Mouse (Mus musculus) Muller cell, postnatal 12 days (primary cell): Measurements from ENCODE around the gene Thrb.

Experiments
- DNase-seq: peaks from one replicate; pipeline ENCODE4 v3.0.0-alpha.2; 2015; ENCODE audit errors: inconsistent ontology term

Gene Thrb

GRCm38 (mm10) chr14:17784207-17784806, 124.2 kb downstream of the Thrb start:
- DNase-seq = no peak

- no peak for DNase-seq
Measured at GRCm38 (mm10) chr14:17785370-17785769, 125.3 kb downstream of the Thrb start.

GRCm38 (mm10) chr14:17786249-17786648, 126.2 kb downstream of the Thrb start:
- DNase-seq = no peak

GRCm38 (mm10) chr14:17803934-17804602, 144.0 kb downstream of the Thrb start:
- no peak for DNase-seq

- DNase-seq = no peak
Measured at GRCm38 (mm10) chr14:17811051-17811450, 151.0 kb downstream of the Thrb start.

- no peak for DNase-seq
Measured at GRCm38 (mm10) chr14:17812414-17812813, 152.4 kb downstream of the Thrb start.

GRCm38 (mm10) chr14:17815103-17815502, 155.0 kb downstream of the Thrb start:
- no peak for DNase-seq

GRCm38 (mm10) chr14:17818086-17818485, 158.0 kb downstream of the Thrb start:
- DNase-seq = no peak

- no peak for DNase-seq
Measured at GRCm38 (mm10) chr14:17822754-17823153, 162.7 kb downstream of the Thrb start.

GRCm38 (mm10) chr14:17827401-17827800, 167.3 kb downstream of the Thrb start:
- DNase-seq = peak; percentile 33

GRCm38 (mm10) chr14:17835738-17836137, 175.7 kb downstream of the Thrb start:
- no peak for DNase-seq

GRCm38 (mm10) chr14:17836766-17837165, 176.7 kb downstream of the Thrb start:
- no peak for DNase-seq

- DNase-seq = no peak
Measured at GRCm38 (mm10) chr14:17845003-17845697, 185.1 kb downstream of the Thrb start.

GRCm38 (mm10) chr14:17845871-17846270, 185.8 kb downstream of the Thrb start:
- DNase-seq = no peak

GRCm38 (mm10) chr14:17846700-17847099, 186.6 kb downstream of the Thrb start:
- DNase-seq = no peak

GRCm38 (mm10) chr14:17847211-17847610, 187.2 kb downstream of the Thrb start:
- no peak for DNase-seq

GRCm38 (mm10) chr14:17850355-17850754, 190.3 kb downstream of the Thrb start:
- no peak for DNase-seq

GRCm38 (mm10) chr14:17852236-17852635, 192.2 kb downstream of the Thrb start:
- DNase-seq = no peak

GRCm38 (mm10) chr14:17859790-17860385, 199.8 kb downstream of the Thrb start:
- no peak for DNase-seq

GRCm38 (mm10) chr14:17862651-17863050, 202.6 kb downstream of the Thrb start:
- peak; percentile 67 for DNase-seq

- peak; percentile 73 for DNase-seq
Measured at GRCm38 (mm10) chr14:17863701-17864320, 203.8 kb downstream of the Thrb start.

GRCm38 (mm10) chr14:17868326-17868725, 208.3 kb downstream of the Thrb start:
- DNase-seq = peak; percentile 79
